Mouse (Mus musculus) ZHBTc4 (cell line): ENCODE results near the gene Pithd1.

ENCODE experiments used
- DNase-seq: peaks from one replicate; pipeline ENCODE4 v3.0.0-alpha.2; 2011; ENCODE audit warnings: low read depth, low spot score

Pithd1 gene

GRCm38 (mm10) chr4:135929405-135929804 is 57.7 kb downstream of the Pithd1 start:
- DNase-seq = no peak

- DNase-seq = no peak
Measured at GRCm38 (mm10) chr4:135928376-135928775, 58.7 kb downstream of the Pithd1 start.

GRCm38 (mm10) chr4:135926861-135927260 is 60.2 kb downstream of the Pithd1 start:
- peak; percentile 58 for DNase-seq

- peak; percentile 40 for DNase-seq
Measured at GRCm38 (mm10) chr4:135926195-135926808, 60.8 kb downstream of the Pithd1 start.
